Mouse (Mus musculus) CD8-positive naive resting alpha-beta T cell, adult 2 months (primary cell): ENCODE data around the gene Cdc42bpg.
A peak's percentile ranks its signal among the peaks of the same experiment; 100 is the strongest.
"Not testable (repeated sequence)": the region's sequence is repeated elsewhere in the genome, so short reads cannot be mapped to it uniquely, and the experiment has no call there.

Source experiments
- DNase-seq, 2 experiments: peaks; one replicate each; pipeline ENCODE4 v3.0.0; 2022; ENCODE audit warnings: low read depth in 2 of 2, low spot score in 2 of 2

Cdc42bpg gene

GRCm38 (mm10) chr19:6296551-6297210 is 9.6 kb upstream of the Cdc42bpg start:
- DNase-seq = no peak

- no peak for DNase-seq
Observed at GRCm38 (mm10) chr19:6297641-6298040, 8.6 kb upstream of the Cdc42bpg start.

GRCm38 (mm10) chr19:6299003-6299402 is 7.3 kb upstream of the Cdc42bpg start:
- DNase-seq = no peak

DNA sequence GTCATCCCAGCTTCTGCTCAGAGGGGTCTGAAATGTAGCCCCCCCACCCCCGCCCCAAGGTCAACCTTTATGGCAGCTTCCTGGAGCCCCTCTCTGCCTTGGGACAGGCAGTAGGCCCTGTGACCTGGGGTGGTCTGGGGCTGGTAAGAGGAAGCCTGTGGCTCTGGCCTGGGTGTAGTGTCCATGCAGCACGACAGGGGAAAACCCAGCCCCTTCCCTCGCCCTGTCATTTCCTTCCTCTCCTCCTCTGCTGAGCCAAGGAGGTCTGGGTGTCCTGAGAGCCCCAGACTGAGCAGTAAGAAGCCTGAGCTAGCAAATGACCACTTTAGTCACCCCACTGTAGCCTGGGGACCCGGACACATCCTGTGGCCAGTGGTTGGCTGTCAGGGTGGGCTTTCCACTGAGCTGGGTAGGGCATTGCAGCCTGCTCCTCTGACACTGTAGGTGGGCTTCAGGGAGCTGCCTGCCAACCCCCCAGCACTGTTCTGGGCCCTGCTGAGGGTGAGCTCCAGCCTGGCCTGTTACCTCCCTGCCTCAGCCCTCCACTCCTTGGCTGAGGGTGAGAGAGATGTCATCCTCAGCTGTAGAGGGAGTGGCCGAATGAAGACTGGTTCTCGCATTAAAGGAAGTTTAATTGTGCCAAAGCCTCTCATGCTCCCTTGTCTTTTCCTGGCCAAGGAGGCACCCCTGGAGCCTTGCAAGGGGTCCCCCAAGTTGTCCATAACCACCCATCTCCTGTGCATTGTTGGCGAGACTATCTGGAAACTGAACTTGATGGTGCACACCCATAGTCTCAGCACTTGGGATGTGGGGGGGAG is 6.6 kb upstream of the Cdc42bpg start:
- no peak for DNase-seq

GRCm38 (mm10) chr19:6300402-6300841 is 5.8 kb upstream of the Cdc42bpg start:
- no peak for DNase-seq

- DNase-seq = no peak
Observed at GRCm38 (mm10) chr19:6302114-6302513, 4.1 kb upstream of the Cdc42bpg start.

- DNase-seq = no peak
Observed at GRCm38 (mm10) chr19:6302522-6302921, 3.7 kb upstream of the Cdc42bpg start.

DNA sequence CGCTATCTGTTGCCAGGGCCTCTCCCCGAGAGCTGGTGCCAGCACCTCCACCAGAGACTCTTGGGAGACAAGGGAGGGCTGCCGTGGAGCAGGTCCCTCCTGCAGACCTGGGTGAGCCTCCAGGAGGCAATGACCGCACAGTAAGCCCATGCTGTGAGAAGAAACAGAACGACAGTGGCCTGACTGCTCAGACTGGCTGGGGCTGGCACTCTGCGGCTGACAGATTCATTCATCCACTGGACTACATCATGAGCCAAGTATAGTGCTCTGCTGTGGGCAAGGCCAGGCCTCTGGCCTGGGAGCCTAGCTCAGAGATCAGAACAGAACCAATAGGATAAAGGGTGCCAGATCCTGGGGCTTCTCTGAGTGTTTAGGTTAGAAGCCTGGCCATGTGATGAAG is 2.4 kb upstream of the Cdc42bpg start:
- no peak for DNase-seq

DNA sequence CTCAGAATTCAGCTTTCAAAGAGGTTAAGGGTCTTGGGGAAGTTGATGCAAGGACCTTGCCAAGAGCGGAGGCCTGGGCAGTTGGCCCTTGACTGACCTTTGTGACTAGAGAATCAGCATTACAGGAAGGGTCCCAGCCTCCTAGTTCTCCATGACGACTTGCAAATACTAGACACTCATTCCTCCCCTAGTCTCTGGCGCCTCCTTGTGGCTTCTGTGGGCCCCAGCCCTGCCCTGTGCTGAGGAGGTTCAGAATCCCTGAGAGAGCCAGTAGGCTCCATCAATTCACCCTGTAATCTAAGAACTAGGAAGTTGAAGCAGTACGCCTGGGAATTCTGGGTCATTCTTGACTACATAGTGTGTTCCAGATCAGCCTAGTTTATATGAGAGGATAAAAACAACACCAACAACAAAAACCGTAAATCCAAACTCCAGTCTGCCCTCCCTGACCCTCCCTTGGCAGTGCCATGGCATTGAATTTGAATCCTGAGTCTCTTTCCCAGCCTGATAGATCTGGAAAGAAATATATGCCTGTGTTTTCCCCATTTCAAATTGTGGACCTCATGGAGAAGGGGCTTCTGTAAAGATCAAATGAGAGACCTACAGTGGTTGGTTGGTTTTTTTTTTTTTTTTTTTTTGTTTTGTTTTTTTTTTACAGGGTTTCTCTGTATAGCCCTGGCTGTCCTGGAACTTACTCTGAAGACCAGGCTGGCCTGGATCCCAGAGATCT is 1.3 kb upstream of the Cdc42bpg start:
- DNase-seq = peak; percentile 88 to 94

- no peak for DNase-seq
Observed at GRCm38 (mm10) chr19:6305517-6306115, 640 bp upstream of the Cdc42bpg start.

- peak; percentile 85 to 88 for DNase-seq
Observed at GRCm38 (mm10) chr19:6306586-6306985, 330 bp downstream of the Cdc42bpg start.

DNA sequence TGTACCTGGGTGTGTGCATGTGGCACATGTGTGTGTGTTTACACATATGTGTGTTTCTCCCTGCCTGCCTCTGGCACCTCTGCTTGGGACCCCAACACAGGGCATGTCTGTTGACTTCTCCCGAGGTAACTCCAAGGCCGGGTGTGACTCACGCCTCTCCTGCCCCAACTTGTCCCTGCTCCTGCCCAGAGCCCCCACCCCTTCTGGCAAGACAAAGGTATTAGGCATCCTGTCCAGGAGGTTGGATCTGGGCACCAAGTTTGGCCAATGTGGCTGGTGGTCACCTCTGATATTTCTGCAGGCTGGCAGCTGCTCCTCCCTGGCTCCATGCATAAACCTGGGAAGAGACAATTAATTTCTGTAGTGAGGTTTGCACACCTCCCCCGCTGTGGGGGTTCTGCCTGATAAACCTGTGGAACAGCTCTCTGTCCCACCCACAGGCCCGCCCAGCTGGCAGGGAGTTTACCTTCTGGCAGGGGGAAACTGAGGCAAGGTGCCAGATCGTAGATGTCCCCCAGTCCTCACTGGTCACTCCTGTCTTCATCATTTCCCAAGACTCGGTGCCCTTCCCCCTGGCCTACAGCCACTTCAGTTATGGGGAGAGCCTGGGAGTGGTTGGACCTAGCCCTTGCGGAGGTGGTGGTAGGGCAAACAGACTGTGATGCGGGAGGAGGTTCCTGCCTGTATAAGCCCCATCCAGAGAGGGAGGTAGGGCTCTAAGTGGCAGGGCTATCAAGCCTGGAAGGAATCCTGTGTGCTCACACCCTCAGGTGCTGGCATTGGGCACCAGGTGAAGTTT is 1.7 kb downstream of the Cdc42bpg start:
- DNase-seq = no peak

- no peak for DNase-seq
Observed at GRCm38 (mm10) chr19:6310181-6310580, 3.9 kb downstream of the Cdc42bpg start.

DNA sequence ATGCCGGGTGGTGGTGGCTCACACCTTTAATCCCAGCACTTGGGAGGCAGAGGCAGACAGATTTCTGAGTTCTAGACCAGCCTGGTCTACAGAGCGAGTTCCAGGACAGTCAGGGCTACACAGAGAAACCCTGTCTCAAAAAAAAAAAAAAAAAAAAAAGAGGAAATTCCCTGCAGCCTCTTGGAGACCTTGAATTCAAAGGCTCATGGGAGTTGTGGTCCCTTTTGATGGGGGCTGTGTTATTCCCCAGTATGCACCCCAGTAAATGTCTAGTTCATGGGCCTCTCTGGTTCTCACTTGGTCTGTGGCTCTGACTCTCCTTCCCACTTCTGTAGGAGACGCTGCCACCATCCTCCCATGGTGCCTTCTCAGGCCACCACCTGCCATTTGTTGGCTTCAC is 5.5 kb downstream of the Cdc42bpg start:
- DNase-seq = not testable (repeated sequence)

GRCm38 (mm10) chr19:6313796-6314195 is 7.5 kb downstream of the Cdc42bpg start:
- DNase-seq = no peak

DNA sequence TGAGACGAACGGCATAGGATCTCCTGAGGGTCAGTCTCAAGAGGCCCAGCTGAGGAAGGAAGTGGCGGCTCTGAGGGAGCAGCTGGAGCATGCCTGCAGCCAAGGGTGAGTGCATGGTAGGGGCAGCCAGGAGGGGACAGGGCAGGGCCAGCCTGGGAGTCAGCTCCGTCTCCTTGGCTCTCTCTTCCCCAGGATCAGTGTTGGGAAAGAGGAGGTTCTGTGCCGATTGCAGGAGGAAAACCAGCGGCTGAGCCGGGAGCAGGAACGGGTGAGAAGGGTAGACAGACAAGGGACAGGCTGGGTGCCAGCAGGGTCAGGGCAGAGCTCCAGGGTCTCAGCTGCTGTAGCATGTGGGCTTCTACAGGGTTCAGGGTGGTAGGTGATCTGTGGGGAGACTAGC is 8.3 kb downstream of the Cdc42bpg start:
- no peak for DNase-seq

DNA sequence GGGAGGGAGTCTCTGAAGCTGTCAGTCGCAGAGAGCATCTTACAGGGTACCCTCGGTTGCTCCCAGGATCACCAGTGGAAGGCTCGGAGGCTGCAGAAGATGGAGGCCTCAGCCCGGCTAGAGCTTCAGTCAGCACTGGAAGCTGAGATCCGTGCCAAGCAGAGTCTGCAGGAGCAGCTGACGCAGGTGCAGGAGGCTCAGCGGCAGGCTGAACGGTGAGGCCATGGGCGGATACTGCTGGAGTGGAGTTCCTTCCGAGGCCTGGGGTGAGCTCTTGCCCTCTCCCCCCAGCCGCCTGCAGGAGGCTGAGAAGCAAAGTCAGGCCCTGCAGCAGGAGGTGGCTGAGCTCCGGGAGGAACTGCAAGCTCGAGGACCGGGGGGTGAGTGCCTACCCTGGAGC is 9.3 kb downstream of the Cdc42bpg start:
- DNase-seq = no peak

GRCm38 (mm10) chr19:6318145-6318544 is 11.9 kb downstream of the Cdc42bpg start:
- no peak for DNase-seq

GRCm38 (mm10) chr19:6321358-6321757 is 15.1 kb downstream of the Cdc42bpg start:
- DNase-seq = no peak

DNA sequence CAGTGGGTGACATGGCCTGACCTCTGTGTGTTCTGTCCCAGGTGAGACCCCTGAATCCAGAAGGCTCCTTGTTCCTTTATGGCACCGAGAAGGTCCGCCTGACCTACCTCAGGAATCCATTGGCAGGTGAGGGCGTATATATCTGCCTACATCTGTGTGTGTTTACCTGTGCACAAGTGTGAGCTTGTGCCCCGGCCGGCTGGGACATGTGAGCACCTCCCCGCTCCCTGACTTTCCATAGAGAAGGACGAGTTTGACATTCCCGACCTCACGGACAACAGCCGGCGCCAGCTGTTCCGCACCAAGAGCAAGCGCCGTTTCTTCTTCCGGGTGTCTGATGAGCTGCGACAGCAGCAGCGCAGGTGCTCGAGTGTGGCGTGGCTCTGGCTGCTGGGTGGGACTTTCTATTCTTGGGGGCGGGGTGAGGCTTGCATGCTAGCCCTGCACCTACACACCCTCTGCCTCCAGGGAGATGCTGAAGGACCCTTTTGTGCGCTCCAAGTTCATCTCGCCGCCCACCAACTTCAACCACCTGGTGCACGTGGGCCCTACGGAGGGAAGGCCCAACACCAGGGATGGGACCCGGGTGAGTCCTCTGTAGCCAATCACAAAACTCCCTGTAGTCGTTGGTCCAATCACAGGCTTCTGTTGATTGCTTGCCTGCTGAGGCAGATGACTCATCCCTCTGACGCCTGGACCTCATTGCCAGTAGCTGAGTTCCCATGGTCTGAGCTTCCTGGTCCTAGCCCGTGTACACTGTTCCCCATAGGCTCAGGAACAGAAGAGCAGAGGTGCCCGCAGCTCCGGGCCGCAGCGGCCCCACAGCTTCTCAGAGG is 15.7 kb downstream of the Cdc42bpg start:
- DNase-seq = no peak
